ENCODE assay signal across 12 mouse cellular contexts in genomic region chr2:74727640-74728302, GRCm38 (mm10). TPM values are rescaled to one million over a fixed set of nuclear protein-coding genes. Genes with fewer than 3 reads are reported as not detected.
A peak's percentile ranks its signal among the peaks of the same experiment; 100 is the strongest.
DNase-seq lines count a peak whose midpoint lies in the region; ATAC-seq and TF ChIP-seq lines count a peak whose summit lies in the region.
"Had no signal": no experiment of that assay in that cellular context is flagged by ENCODE, and none has a peak within 500 bp of the region (broad histone marks: within the 10 kb centered on the region; RNA-seq: fewer than 3 reads in every experiment).

No protein-coding gene starts in this region.

- H3K9me3 ChIP-seq in heart, embryonic 14.5 days (ENCODE audit: control insufficient read depth, low read length) = no peaks in the 10 kb centered on the region
- no peaks in the 10 kb centered on the region for H3K9me3 ChIP-seq in midbrain, embryonic 12.5 days
- H3K9me3 ChIP-seq in midbrain, embryonic 14.5 days (ENCODE audit: control insufficient read depth, low read length) = no peaks in the 10 kb centered on the region
- H3K9me3 ChIP-seq in limb, embryonic 10.5 days (replicated peaks) = no peaks in the 10 kb centered on the region

- WGBS in heart, embryonic 14.5 days = 2% methylated on average over 25 of the region's 25 CpGs
- 2% methylated on average over 25 of the region's 25 CpGs for WGBS in midbrain, embryonic 12.5 days
- WGBS in midbrain, embryonic 14.5 days = under 1% methylated on average over 25 of the region's 25 CpGs
- 3% methylated on average over 25 of the region's 25 CpGs for WGBS in limb, embryonic 10.5 days
- WGBS in thymus, adult 2 months = 28% methylated on average over 25 of the region's 25 CpGs

- no peak overlapping the region for H3K27ac ChIP-seq in heart, embryonic 14.5 days (replicated peaks in 1 of 2; ENCODE audit: control insufficient read depth in 1 of 2, insufficient read depth in 1 of 2, low read depth in 2 of 2, low read length in 2 of 2)
- H3K27ac ChIP-seq in midbrain, embryonic 12.5 days (replicated peaks) = no peak overlapping the region
- H3K27ac ChIP-seq in midbrain, embryonic 14.5 days (replicated peaks; ENCODE audit: low read depth, low read length) = no peak overlapping the region
- peak overlapping the region; percentile 84 for H3K27ac ChIP-seq in limb, embryonic 10.5 days
- H3K27ac ChIP-seq in thymus, adult 2 months (ENCODE audit: control insufficient read depth, insufficient read depth, low read length) = no peak overlapping the region

- TF ChIP-seq POLR2A in thymus, adult 2 months (IDR thresholded peaks at IDR 0.05; ENCODE audit: control insufficient read depth, extremely low read depth, insufficient read depth, low read length, poor library complexity) = no peak

- no peak for DNase-seq in heart, adult 8-10 months (ENCODE audit: low spot score)
- no peak for DNase-seq in midbrain, embryonic 14.5 days
- peak; percentile 69 for DNase-seq in limb, embryonic 10.5 days (ENCODE audit: low spot score)
- no peak for DNase-seq in thymus, adult 2 months
- DNase-seq in MN1 (ENCODE audit: low spot score) = no peak
- no peak for DNase-seq in T-cell, adult 2 months (ENCODE audit: low spot score)
- DNase-seq: adrenal gland, postnatal 10 days; gastrocnemius, postnatal 25 days had no signal

- H3K27me3 ChIP-seq in heart, embryonic 14.5 days (ENCODE audit: control insufficient read depth, insufficient read depth, low read length) = peaks cover 99% of the 10 kb centered on the region
- H3K27me3 ChIP-seq in midbrain, embryonic 12.5 days = peaks cover 99% of the 10 kb centered on the region
- peaks cover 99% of the 10 kb centered on the region for H3K27me3 ChIP-seq in midbrain, embryonic 14.5 days (ENCODE audit: control insufficient read depth, insufficient read depth, low read length)
- H3K27me3 ChIP-seq in limb, embryonic 10.5 days (ENCODE audit: low read depth, poor library complexity, severe bottlenecking) = peaks cover 94% of the 10 kb centered on the region
- peaks cover 5% of the 10 kb centered on the region; the same call in 1 of the 2 replicates for H3K27me3 ChIP-seq in thymus, adult 2 months (ENCODE audit: control insufficient read depth, insufficient read depth, low read length)

- no peak overlapping the region for H3K9ac ChIP-seq in heart, embryonic 14.5 days (ENCODE audit: low read length)
- no peak overlapping the region for H3K9ac ChIP-seq in midbrain, embryonic 12.5 days (replicated peaks)
- H3K9ac ChIP-seq in midbrain, embryonic 14.5 days (replicated peaks; ENCODE audit: low read length) = no peak overlapping the region

- peaks cover 0 to 7% of the 10 kb centered on the region in 2 experiments; a peak in 3 of 4 replicates for H3K4me1 ChIP-seq in heart, embryonic 14.5 days (ENCODE audit: control insufficient read depth in 2 of 2, insufficient read depth in 2 of 2, low read length in 2 of 2)
- H3K4me1 ChIP-seq in midbrain, embryonic 12.5 days = peaks cover 9% of the 10 kb centered on the region; the same call in 1 of the 2 replicates
- no peaks in the 10 kb centered on the region for H3K4me1 ChIP-seq in midbrain, embryonic 14.5 days (ENCODE audit: control insufficient read depth, insufficient read depth, low read length)
- peaks cover 99% of the 10 kb centered on the region for H3K4me1 ChIP-seq in limb, embryonic 10.5 days
- H3K4me1 ChIP-seq in thymus, adult 2 months (replicated peaks; ENCODE audit: control insufficient read depth, insufficient read depth, low read length) = no peaks in the 10 kb centered on the region

- peak overlapping the region in 1 of 2 experiments; percentile 19; a peak in 1 of 4 replicates for H3K4me3 ChIP-seq in heart, embryonic 14.5 days (ENCODE audit: control insufficient read depth in 1 of 2, insufficient read depth in 1 of 2, low read depth in 1 of 2, low read length in 2 of 2)
- peak overlapping the region; percentile 14; the same call in 1 of the 2 replicates for H3K4me3 ChIP-seq in midbrain, embryonic 12.5 days
- H3K4me3 ChIP-seq in midbrain, embryonic 14.5 days (replicated peaks; ENCODE audit: low read depth, low read length) = no peak overlapping the region
- peak overlapping the region; percentile 58 for H3K4me3 ChIP-seq in limb, embryonic 10.5 days
- no peak overlapping the region for H3K4me3 ChIP-seq in thymus, adult 2 months (ENCODE audit: control insufficient read depth, insufficient read depth, low read length)

- H3K4me2 ChIP-seq in heart, embryonic 14.5 days (ENCODE audit: low read length) = peak overlapping the region; percentile 55
- H3K4me2 ChIP-seq in midbrain, embryonic 12.5 days (replicated peaks) = peak overlapping the region; percentile 14; the same call in 1 of the 2 replicates
- H3K4me2 ChIP-seq in midbrain, embryonic 14.5 days (ENCODE audit: low read length) = no peak overlapping the region

- TF ChIP-seq CTCF in thymus, adult 2 months (IDR thresholded peaks at IDR 0.05; ENCODE audit: borderline replicate concordance, control insufficient read depth, extremely low read depth, insufficient read depth, low read length, poor library complexity) = no peak

- no peaks in the 10 kb centered on the region for H3K36me3 ChIP-seq in heart, embryonic 14.5 days (ENCODE audit: control insufficient read depth, insufficient read depth, low read length)
- no peaks in the 10 kb centered on the region for H3K36me3 ChIP-seq in midbrain, embryonic 12.5 days
- H3K36me3 ChIP-seq in midbrain, embryonic 14.5 days (ENCODE audit: control insufficient read depth, insufficient read depth, low read length) = no peaks in the 10 kb centered on the region
- peaks cover 48% of the 10 kb centered on the region for H3K36me3 ChIP-seq in limb, embryonic 10.5 days
- no peaks in the 10 kb centered on the region for H3K36me3 ChIP-seq in thymus, adult 2 months (ENCODE audit: control insufficient read depth, insufficient read depth, low read length)

- ATAC-seq in heart, embryonic 14.5 days (ENCODE audit: insufficient number of reproducible peaks, insufficient read depth, low FRiP score, low read depth) = no peak
- no peak for ATAC-seq in midbrain, embryonic 12.5 days (ENCODE audit: low FRiP score, low read depth)
- no peak for ATAC-seq in midbrain, embryonic 14.5 days (ENCODE audit: low FRiP score, low TSS enrichment)

RNA-seq across cellular contexts. Expression of gene Gm28230, which starts 1.2 kb away (rescaled TPM):
- 0.05 TPM in 1 of 2 replicates, not detected in the other for polyA plus RNA-seq in heart, embryonic 14.5 days (2014; fragmentation: Nextera tagmentation; extraction: Ambion mirVana)
- not detected for total RNA-seq in heart, adult 8-10 months (2022)
- not detected in 2 replicates for polyA plus RNA-seq in midbrain, embryonic 12.5 days (2016; fragmentation: Nextera tagmentation; extraction: Ambion mirVana)
- polyA plus RNA-seq in midbrain, embryonic 14.5 days (2014; fragmentation: Nextera tagmentation; extraction: Ambion mirVana) = not detected in 2 replicates
- polyA plus RNA-seq in limb, embryonic 10.5 days (2016; fragmentation: Nextera tagmentation; extraction: Ambion mirVana) = 0.70 and 0.79 TPM in 2 replicates
- 0.15 and 0.31 TPM in 2 replicates for polyA plus RNA-seq in thymus, adult 2 months (2012; rRNA removed)
- total RNA-seq: common myeloid progenitor, adult 5-6 weeks had no signal
- polyA plus RNA-seq: liver, embryonic 16.5 days had no signal

RNA-seq across cellular contexts. Expression of gene Hoxd4, which starts 16.0 kb away (rescaled TPM):
- 0.34 TPM in 1 of 2 replicates, not detected in the other for polyA plus RNA-seq in heart, embryonic 14.5 days (2014; fragmentation: Nextera tagmentation; extraction: Ambion mirVana)
- under 1 TPM; 0.32 to 0.79 (median 0.38) TPM for total RNA-seq in heart, adult 8-10 months (2022)
- polyA plus RNA-seq in midbrain, embryonic 12.5 days (2016; fragmentation: Nextera tagmentation; extraction: Ambion mirVana) = not detected in 2 replicates
- not detected in 2 replicates for polyA plus RNA-seq in midbrain, embryonic 14.5 days (2014; fragmentation: Nextera tagmentation; extraction: Ambion mirVana)
- 1.2 and 2.3 TPM in 2 replicates for polyA plus RNA-seq in limb, embryonic 10.5 days (2016; fragmentation: Nextera tagmentation; extraction: Ambion mirVana)
- polyA plus RNA-seq in thymus, adult 2 months (2012; rRNA removed) = 2.1 and 2.3 TPM in 2 replicates
- total RNA-seq: common myeloid progenitor, adult 5-6 weeks had no signal
- polyA plus RNA-seq: liver, embryonic 16.5 days had no signal

RNA-seq across cellular contexts. Expression of gene Hoxd3, which starts 16.0 kb away (rescaled TPM):
- 0.23 TPM in 1 of 2 replicates, not detected in the other for polyA plus RNA-seq in heart, embryonic 14.5 days (2014; fragmentation: Nextera tagmentation; extraction: Ambion mirVana)
- under 1 TPM in 1 of 4 experiments, not detected in 3; 0.16 TPM for total RNA-seq in heart, adult 8-10 months (2022)
- not detected in 2 replicates for polyA plus RNA-seq in midbrain, embryonic 12.5 days (2016; fragmentation: Nextera tagmentation; extraction: Ambion mirVana)
- polyA plus RNA-seq in midbrain, embryonic 14.5 days (2014; fragmentation: Nextera tagmentation; extraction: Ambion mirVana) = not detected in 2 replicates
- 1.4 and 3.0 TPM in 2 replicates for polyA plus RNA-seq in limb, embryonic 10.5 days (2016; fragmentation: Nextera tagmentation; extraction: Ambion mirVana)
- polyA plus RNA-seq in thymus, adult 2 months (2012; rRNA removed) = 0.54 and 0.59 TPM in 2 replicates
- total RNA-seq: common myeloid progenitor, adult 5-6 weeks; gastrocnemius, postnatal 25 days had no signal

RNA-seq across cellular contexts. Expression of gene Hoxd8, which starts 23.4 kb away (rescaled TPM):
- polyA plus RNA-seq in heart, embryonic 14.5 days (2014; fragmentation: Nextera tagmentation; extraction: Ambion mirVana) = 0.36 and 0.61 TPM in 2 replicates
- total RNA-seq in heart, adult 8-10 months (2022) = 1 to 10 TPM in 1 of 4 experiments, under 1 TPM in 3; 0.53 to 1.5 (median 0.76) TPM
- polyA plus RNA-seq in midbrain, embryonic 12.5 days (2016; fragmentation: Nextera tagmentation; extraction: Ambion mirVana) = 0.08 and 0.15 TPM in 2 replicates
- polyA plus RNA-seq in midbrain, embryonic 14.5 days (2014; fragmentation: Nextera tagmentation; extraction: Ambion mirVana) = not detected in 2 replicates
- 11.6 and 17.4 TPM in 2 replicates for polyA plus RNA-seq in limb, embryonic 10.5 days (2016; fragmentation: Nextera tagmentation; extraction: Ambion mirVana)
- 1.1 and 1.2 TPM in 2 replicates for polyA plus RNA-seq in thymus, adult 2 months (2012; rRNA removed)
- total RNA-seq: common myeloid progenitor, adult 5-6 weeks had no signal

RNA-seq across cellular contexts. Expression of gene Hoxd9, which starts 30.2 kb away (rescaled TPM):
- 0.22 TPM in 1 of 2 replicates, not detected in the other for polyA plus RNA-seq in heart, embryonic 14.5 days (2014; fragmentation: Nextera tagmentation; extraction: Ambion mirVana)
- total RNA-seq in heart, adult 8-10 months (2022) = under 1 TPM; 0.22 to 0.49 (median 0.48) TPM
- polyA plus RNA-seq in midbrain, embryonic 12.5 days (2016; fragmentation: Nextera tagmentation; extraction: Ambion mirVana) = not detected in 2 replicates
- polyA plus RNA-seq in midbrain, embryonic 14.5 days (2014; fragmentation: Nextera tagmentation; extraction: Ambion mirVana) = not detected in 2 replicates
- polyA plus RNA-seq in limb, embryonic 10.5 days (2016; fragmentation: Nextera tagmentation; extraction: Ambion mirVana) = 38.0 and 52.3 TPM in 2 replicates
- 0.31 and 0.41 TPM in 2 replicates for polyA plus RNA-seq in thymus, adult 2 months (2012; rRNA removed)
- total RNA-seq: common myeloid progenitor, adult 5-6 weeks had no signal
- polyA plus RNA-seq: liver, embryonic 16.5 days had no signal

Comparison
In these comparisons a context has a peak if more than half of its experiments do, and no peak if none do; other contexts are left out.
1. H3K4me3 ChIP-seq: peak in midbrain, embryonic 12.5 days (single experiment) and limb, embryonic 10.5 days (single experiment); none in midbrain, embryonic 14.5 days (single experiment) and thymus, adult 2 months (single experiment).